Mouse (Mus musculus): ENCODE results near the gene Dhcr7. TPM values are rescaled to one million over a fixed set of nuclear protein-coding genes. Genes with fewer than 3 reads are reported as not detected.

The Dhcr7 gene
- polyA plus RNA-seq, 1 experiment from 2014 or later: 20.2 TPM

DNA sequence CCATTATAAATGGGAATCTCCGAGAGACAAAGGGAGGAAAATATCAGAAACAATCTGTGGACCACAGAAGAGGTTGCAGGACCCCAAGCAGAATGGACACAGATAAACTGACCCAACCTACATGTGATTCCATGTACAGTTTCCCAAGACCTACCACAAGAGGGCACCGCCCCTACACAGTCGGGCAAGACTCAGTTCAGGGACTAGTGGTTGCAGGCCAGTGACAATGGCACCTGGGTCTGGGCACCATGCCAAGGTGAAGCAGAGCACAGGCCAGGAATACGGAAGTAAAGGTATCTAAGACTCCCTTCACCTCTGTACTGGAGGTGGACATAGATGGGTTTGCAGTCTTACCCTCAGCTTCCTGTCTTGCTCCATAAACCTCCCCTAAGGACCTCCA lies 29.8 kb upstream of the Dhcr7 start:
- Histone ChIP-seq H3K27me3 (ENCODE audit: control insufficient read depth, insufficient read depth, low read length) (no peaks in the 10 kb centered on the region), H3K36me3 (ENCODE audit: control insufficient read depth, insufficient read depth, low read length) (peaks cover 32% of the 10 kb centered on the region), H3K9ac (ENCODE audit: low read length) (no peak overlapping the region), H3K4me3 (ENCODE audit: control insufficient read depth in 1 of 2, insufficient read depth in 1 of 2, low read depth in 1 of 2, low read length in 2 of 2) (no peak overlapping the region), H3K27ac (replicated peaks in 1 of 2; ENCODE audit: control insufficient read depth in 1 of 2, insufficient read depth in 1 of 2, low read depth in 2 of 2, low read length in 2 of 2) (no peak overlapping the region), H3K9me3 (ENCODE audit: control insufficient read depth, low read length) (peaks cover 4% of the 10 kb centered on the region; the same call in 1 of the 2 replicates), H3K4me1 (ENCODE audit: control insufficient read depth in 2 of 2, insufficient read depth in 2 of 2, low read length in 2 of 2) (no peaks in the 10 kb centered on the region), H3K4me2 (ENCODE audit: low read length) (no peak overlapping the region)
- 44% methylated on average over 4 of the region's 4 CpGs for whole genome bisulfite sequencing
- no peak for ATAC-seq (ENCODE audit: insufficient number of reproducible peaks, insufficient read depth, low FRiP score, low read depth)

DNA sequence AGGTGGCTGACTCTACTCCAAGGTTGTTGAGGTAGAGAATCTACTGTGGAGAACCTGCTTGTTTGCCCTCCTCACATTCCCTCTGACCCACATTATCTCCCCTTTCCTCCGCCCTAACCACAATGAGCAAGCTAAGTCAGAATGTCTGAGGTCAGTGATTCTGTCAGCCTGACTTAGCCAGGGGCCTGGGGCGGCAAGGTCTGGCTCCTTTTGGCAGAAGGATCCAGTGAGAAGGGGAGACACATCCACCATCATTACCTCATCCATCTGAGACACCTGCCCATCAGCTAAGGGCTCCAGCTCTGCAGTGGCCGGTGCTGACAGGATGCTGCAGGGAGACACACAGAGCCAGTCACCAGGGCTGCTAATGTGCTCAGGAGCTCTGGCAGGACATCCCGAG lies 24.2 kb upstream of the Dhcr7 start:
- ATAC-seq (ENCODE audit: insufficient number of reproducible peaks, insufficient read depth, low FRiP score, low read depth): no peak
- H3K27ac ChIP-seq (replicated peaks in 1 of 2; ENCODE audit: control insufficient read depth in 1 of 2, insufficient read depth in 1 of 2, low read depth in 2 of 2, low read length in 2 of 2): no peak overlapping the region
- no peak overlapping the region for H3K4me2 ChIP-seq (ENCODE audit: low read length)
- H3K9ac ChIP-seq (ENCODE audit: low read length): no peak overlapping the region
- no peaks in the 10 kb centered on the region for H3K9me3 ChIP-seq (ENCODE audit: control insufficient read depth, low read length)
- H3K36me3 ChIP-seq (ENCODE audit: control insufficient read depth, insufficient read depth, low read length): peaks cover 88% of the 10 kb centered on the region
- no peaks in the 10 kb centered on the region for H3K4me1 ChIP-seq (ENCODE audit: control insufficient read depth in 2 of 2, insufficient read depth in 2 of 2, low read length in 2 of 2)
- H3K27me3 ChIP-seq (ENCODE audit: control insufficient read depth, insufficient read depth, low read length): no peaks in the 10 kb centered on the region
- H3K4me3 ChIP-seq (ENCODE audit: control insufficient read depth in 1 of 2, insufficient read depth in 1 of 2, low read depth in 1 of 2, low read length in 2 of 2): no peak overlapping the region
- 76% methylated on average over 4 of the region's 4 CpGs for whole genome bisulfite sequencing

DNA sequence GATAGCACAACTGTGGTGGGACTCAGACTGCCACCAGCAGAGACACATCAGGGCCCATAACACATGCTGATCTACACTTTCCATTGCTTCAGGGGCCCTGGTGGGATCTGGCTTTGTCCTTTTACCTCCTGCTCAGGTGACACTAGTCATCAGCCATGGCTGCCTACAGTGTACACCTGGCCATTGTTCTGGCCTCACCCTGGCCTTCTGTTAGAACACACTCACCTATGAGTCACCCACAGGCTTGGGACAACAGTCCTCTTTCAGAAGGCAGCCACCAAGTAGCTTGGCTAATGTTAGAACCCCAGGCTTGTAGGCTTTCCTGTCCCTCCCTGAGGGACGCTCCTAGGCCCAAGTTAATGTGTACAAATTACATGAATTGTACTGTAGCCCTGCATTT lies 22.2 kb upstream of the Dhcr7 start:
- H3K36me3 ChIP-seq (ENCODE audit: control insufficient read depth, insufficient read depth, low read length): peaks cover 93% of the 10 kb centered on the region
- no peak for ATAC-seq (ENCODE audit: insufficient number of reproducible peaks, insufficient read depth, low FRiP score, low read depth)
- H3K9me3 ChIP-seq (ENCODE audit: control insufficient read depth, low read length): no peaks in the 10 kb centered on the region
- no peak overlapping the region for H3K9ac ChIP-seq (ENCODE audit: low read length)
- no peak overlapping the region for H3K4me3 ChIP-seq (ENCODE audit: control insufficient read depth in 1 of 2, insufficient read depth in 1 of 2, low read depth in 1 of 2, low read length in 2 of 2)
- no peak overlapping the region for H3K27ac ChIP-seq (replicated peaks in 1 of 2; ENCODE audit: control insufficient read depth in 1 of 2, insufficient read depth in 1 of 2, low read depth in 2 of 2, low read length in 2 of 2)
- no peak overlapping the region for H3K4me2 ChIP-seq (ENCODE audit: low read length)
- WGBS: 89% methylated on average over 1 of the region's 1 CpGs
- H3K27me3 ChIP-seq (ENCODE audit: control insufficient read depth, insufficient read depth, low read length): no peaks in the 10 kb centered on the region
- H3K4me1 ChIP-seq (ENCODE audit: control insufficient read depth in 2 of 2, insufficient read depth in 2 of 2, low read length in 2 of 2): no peaks in the 10 kb centered on the region

DNA sequence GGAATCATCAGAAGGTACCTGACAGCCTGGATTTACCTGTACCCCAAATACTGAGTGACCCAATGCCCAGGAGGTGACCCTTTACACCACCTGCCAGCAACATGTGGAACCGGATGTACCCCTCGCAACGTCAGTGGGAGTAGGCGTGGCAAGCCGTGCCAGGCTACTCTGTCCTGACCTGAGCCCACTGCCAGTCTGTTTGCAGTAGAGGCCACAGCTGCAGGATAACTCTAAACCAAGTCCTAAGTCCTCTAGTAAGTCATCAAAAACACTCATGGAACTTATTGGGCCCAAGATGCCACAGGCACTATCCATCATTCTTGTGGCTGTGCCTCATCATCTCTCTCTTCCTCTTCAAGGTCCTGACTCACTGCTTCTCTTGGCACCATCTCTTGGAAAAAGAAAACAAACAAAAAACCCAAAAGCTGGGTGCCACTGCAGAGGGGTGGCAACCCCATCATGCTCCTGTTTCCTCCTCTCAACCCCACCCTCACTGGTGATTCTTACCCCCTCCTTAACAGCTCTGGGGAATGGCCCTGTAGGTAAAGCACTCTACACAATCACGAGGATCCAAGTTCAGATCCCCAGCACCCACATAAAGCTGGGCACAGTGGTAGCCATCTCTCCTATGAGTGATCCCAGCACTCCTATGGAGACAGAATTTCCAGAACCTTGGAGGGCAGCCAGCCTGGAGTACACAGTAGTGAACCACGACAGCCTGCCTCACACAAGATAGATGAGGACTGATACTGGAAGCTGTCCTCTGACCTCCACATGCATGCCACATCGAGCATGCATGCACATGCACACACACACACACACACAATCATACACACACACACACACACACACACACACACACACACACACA lies 21.5 kb upstream of the Dhcr7 start:
- 84% methylated on average over 8 of the region's 8 CpGs for WGBS
- Histone ChIP-seq H3K27ac (replicated peaks in 1 of 2; ENCODE audit: control insufficient read depth in 1 of 2, insufficient read depth in 1 of 2, low read depth in 2 of 2, low read length in 2 of 2) (no peak overlapping the region), H3K4me3 (ENCODE audit: control insufficient read depth in 1 of 2, insufficient read depth in 1 of 2, low read depth in 1 of 2, low read length in 2 of 2) (no peak overlapping the region), H3K9ac (ENCODE audit: low read length) (no peak overlapping the region), H3K4me1 (ENCODE audit: control insufficient read depth in 2 of 2, insufficient read depth in 2 of 2, low read length in 2 of 2) (no peaks in the 10 kb centered on the region), H3K36me3 (ENCODE audit: control insufficient read depth, insufficient read depth, low read length) (peaks cover 93% of the 10 kb centered on the region), H3K9me3 (ENCODE audit: control insufficient read depth, low read length) (no peaks in the 10 kb centered on the region), H3K27me3 (ENCODE audit: control insufficient read depth, insufficient read depth, low read length) (no peaks in the 10 kb centered on the region), H3K4me2 (ENCODE audit: low read length) (no peak overlapping the region)
- ATAC-seq (ENCODE audit: insufficient number of reproducible peaks, insufficient read depth, low FRiP score, low read depth): no peak; the same call in 1 of the 2 replicates

DNA sequence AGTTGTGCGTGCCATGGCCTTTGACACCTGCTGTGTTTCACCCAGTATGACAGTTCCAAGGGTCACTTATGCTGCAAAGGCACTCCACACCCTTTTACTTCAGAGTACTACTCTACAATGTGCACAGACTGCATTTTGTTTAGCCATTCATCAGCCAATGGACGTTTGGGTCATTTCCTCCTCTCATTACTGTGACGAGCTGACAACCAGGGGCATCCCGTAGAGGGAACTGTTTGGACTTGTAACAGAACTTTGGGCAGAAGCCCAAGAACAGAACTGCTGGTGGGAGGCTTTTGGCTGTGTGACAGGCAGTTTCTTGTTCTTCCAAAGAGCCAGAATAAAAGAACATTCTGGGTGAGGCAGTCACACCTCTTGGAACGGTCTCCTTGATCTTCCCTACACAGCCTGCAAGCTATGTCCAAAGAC lies 17.7 kb upstream of the Dhcr7 start:
- no peak for ATAC-seq (ENCODE audit: insufficient number of reproducible peaks, insufficient read depth, low FRiP score, low read depth)
- Histone ChIP-seq H3K27ac (replicated peaks in 1 of 2; ENCODE audit: control insufficient read depth in 1 of 2, insufficient read depth in 1 of 2, low read depth in 2 of 2, low read length in 2 of 2) (no peak overlapping the region), H3K4me2 (ENCODE audit: low read length) (no peak overlapping the region), H3K4me1 (ENCODE audit: control insufficient read depth in 2 of 2, insufficient read depth in 2 of 2, low read length in 2 of 2) (no peaks in the 10 kb centered on the region), H3K9me3 (ENCODE audit: control insufficient read depth, low read length) (no peaks in the 10 kb centered on the region), H3K27me3 (ENCODE audit: control insufficient read depth, insufficient read depth, low read length) (no peaks in the 10 kb centered on the region), H3K4me3 (ENCODE audit: control insufficient read depth in 1 of 2, insufficient read depth in 1 of 2, low read depth in 1 of 2, low read length in 2 of 2) (no peak overlapping the region), H3K9ac (ENCODE audit: low read length) (no peak overlapping the region), H3K36me3 (ENCODE audit: control insufficient read depth, insufficient read depth, low read length) (peaks cover 92% of the 10 kb centered on the region)
- WGBS: 66% methylated on average over 5 of the region's 5 CpGs

DNA sequence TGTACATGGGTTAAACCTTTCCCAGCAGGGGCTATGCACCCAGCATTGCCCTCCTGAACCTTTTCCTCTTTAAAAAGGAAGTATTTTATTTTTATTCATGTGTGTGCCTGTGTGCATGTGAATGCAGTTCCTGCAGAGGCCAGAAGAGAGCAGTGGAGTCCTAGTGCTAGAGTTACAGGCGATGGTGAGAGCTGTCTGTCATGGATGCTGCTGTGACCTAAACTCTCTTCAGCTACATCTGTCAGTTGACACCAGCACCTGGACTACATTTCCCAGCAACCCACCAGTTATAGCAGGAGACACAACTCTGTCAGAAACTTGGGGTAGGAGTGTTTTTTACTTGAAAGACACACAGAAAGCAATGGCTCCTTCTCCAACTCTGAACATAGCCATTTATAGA lies 14.0 kb upstream of the Dhcr7 start:
- no peak for ATAC-seq (ENCODE audit: insufficient number of reproducible peaks, insufficient read depth, low FRiP score, low read depth)
- H3K27ac ChIP-seq (replicated peaks in 1 of 2; ENCODE audit: control insufficient read depth in 1 of 2, insufficient read depth in 1 of 2, low read depth in 2 of 2, low read length in 2 of 2): no peak overlapping the region
- H3K4me3 ChIP-seq (ENCODE audit: control insufficient read depth in 1 of 2, insufficient read depth in 1 of 2, low read depth in 1 of 2, low read length in 2 of 2): no peak overlapping the region
- no peaks in the 10 kb centered on the region for H3K4me1 ChIP-seq (ENCODE audit: control insufficient read depth in 2 of 2, insufficient read depth in 2 of 2, low read length in 2 of 2)
- no peaks in the 10 kb centered on the region for H3K9me3 ChIP-seq (ENCODE audit: control insufficient read depth, low read length)
- no peaks in the 10 kb centered on the region for H3K27me3 ChIP-seq (ENCODE audit: control insufficient read depth, insufficient read depth, low read length)
- H3K4me2 ChIP-seq (ENCODE audit: low read length): no peak overlapping the region
- no peak overlapping the region for H3K9ac ChIP-seq (ENCODE audit: low read length)
- WGBS: 64% methylated on average over 1 of the region's 1 CpGs
- peaks cover 90% of the 10 kb centered on the region for H3K36me3 ChIP-seq (ENCODE audit: control insufficient read depth, insufficient read depth, low read length)

DNA sequence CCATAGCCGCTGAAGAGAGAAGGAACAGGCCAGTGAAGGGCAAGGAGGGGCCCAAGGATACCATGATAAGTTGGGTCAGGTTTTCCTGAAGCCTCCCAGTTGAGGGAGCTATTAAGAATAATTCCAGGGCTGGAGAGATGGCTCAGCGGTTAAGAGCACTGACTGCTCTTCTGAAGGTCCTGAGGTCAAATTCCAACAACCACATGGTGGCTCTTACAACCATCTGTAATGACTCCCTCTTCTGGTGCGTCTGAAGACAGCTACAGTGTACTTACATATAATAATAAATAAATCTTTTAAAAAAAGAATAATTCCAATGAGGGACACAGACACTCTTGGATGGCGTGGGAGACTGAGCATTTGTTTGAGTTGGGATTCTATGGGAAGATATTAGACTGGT lies 3.7 kb upstream of the Dhcr7 start:
- no peaks in the 10 kb centered on the region for H3K27me3 ChIP-seq (ENCODE audit: control insufficient read depth, insufficient read depth, low read length)
- WGBS: 73% methylated on average over 4 of the region's 4 CpGs

DNA sequence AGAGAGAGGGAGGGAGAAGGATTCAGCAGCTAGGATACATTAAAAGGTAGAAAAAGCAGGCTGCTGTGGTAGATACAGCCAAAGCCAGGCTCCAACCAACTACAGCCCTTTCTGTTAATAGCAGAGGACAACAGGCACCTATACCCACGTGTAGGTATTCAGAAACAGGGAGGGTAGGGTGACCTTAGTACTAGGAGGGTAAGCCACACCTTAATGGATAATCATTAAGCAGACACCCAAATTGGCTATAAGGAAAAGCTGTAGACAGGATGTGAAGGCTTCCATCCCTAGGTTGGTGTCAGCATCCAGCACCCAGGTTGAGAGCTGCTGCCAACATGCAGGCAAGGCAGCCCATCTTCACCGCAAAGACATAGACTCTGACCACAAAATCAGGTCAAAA lies 1.7 kb upstream of the Dhcr7 start:
- Histone ChIP-seq H3K36me3 (ENCODE audit: control insufficient read depth, insufficient read depth, low read length) (peaks cover 22% of the 10 kb centered on the region), H3K4me3 (ENCODE audit: control insufficient read depth in 1 of 2, insufficient read depth in 1 of 2, low read depth in 1 of 2, low read length in 2 of 2) (no peak overlapping the region), H3K27ac (replicated peaks in 1 of 2; ENCODE audit: control insufficient read depth in 1 of 2, insufficient read depth in 1 of 2, low read depth in 2 of 2, low read length in 2 of 2) (no peak overlapping the region), H3K27me3 (ENCODE audit: control insufficient read depth, insufficient read depth, low read length) (no peaks in the 10 kb centered on the region), H3K4me1 (ENCODE audit: control insufficient read depth in 2 of 2, insufficient read depth in 2 of 2, low read length in 2 of 2) (peaks cover 8 to 10% of the 10 kb centered on the region in 2 experiments), H3K9ac (ENCODE audit: low read length) (no peak overlapping the region), H3K4me2 (ENCODE audit: low read length) (no peak overlapping the region), H3K9me3 (ENCODE audit: control insufficient read depth, low read length) (no peaks in the 10 kb centered on the region)
- 88% methylated on average over 2 of the region's 2 CpGs for WGBS
- no peak for ATAC-seq (ENCODE audit: insufficient number of reproducible peaks, insufficient read depth, low FRiP score, low read depth)

More for the DNA sequence above, 3.7 kb upstream of the Dhcr7 start:
- peaks cover 42% of the 10 kb centered on the region for H3K36me3 ChIP-seq (ENCODE audit: control insufficient read depth, insufficient read depth, low read length)
- no peak overlapping the region for H3K9ac ChIP-seq (ENCODE audit: low read length)
- no peaks in the 10 kb centered on the region for H3K9me3 ChIP-seq (ENCODE audit: control insufficient read depth, low read length)
- peaks cover 8 to 10% of the 10 kb centered on the region in 2 experiments for H3K4me1 ChIP-seq (ENCODE audit: control insufficient read depth in 2 of 2, insufficient read depth in 2 of 2, low read length in 2 of 2)
- no peak for ATAC-seq (ENCODE audit: insufficient number of reproducible peaks, insufficient read depth, low FRiP score, low read depth)
- H3K4me3 ChIP-seq (ENCODE audit: control insufficient read depth in 1 of 2, insufficient read depth in 1 of 2, low read depth in 1 of 2, low read length in 2 of 2): no peak overlapping the region
- no peak overlapping the region for H3K27ac ChIP-seq (replicated peaks in 1 of 2; ENCODE audit: control insufficient read depth in 1 of 2, insufficient read depth in 1 of 2, low read depth in 2 of 2, low read length in 2 of 2)
- no peak overlapping the region for H3K4me2 ChIP-seq (ENCODE audit: low read length)

All from heart, embryonic 14.5 days (tissue).